Mouse (Mus musculus) adrenal gland, postnatal 14 days (tissue): ENCODE data around the gene Scpep1. TPM values are rescaled to one million over a fixed set of nuclear protein-coding genes. Genes with fewer than 3 reads are reported as not detected.

Source experiments
- total RNA-seq: library from RNA; stranded (reverse); gene quantifications from 2 replicates; pipeline ENCODE4 v1.2.3, GENCODE M21; 2021

The Scpep1 gene
- total RNA-seq, 1 experiment from 2014 or later: 141 TPM

Other genes with a start within 250 kb of the Scpep1 start
- 181 and 193 TPM in 2 replicates for gene Msi2, start 237.0 kb downstream of the Scpep1 start, total RNA-seq
- 128 and 149 TPM in 2 replicates for gene Akap1, start 90.9 kb downstream of the Scpep1 start, total RNA-seq
- gene Elobl, start 11.5 kb upstream of the Scpep1 start, total RNA-seq: not detected in 2 replicates
- 8.6 and 11.2 TPM in 2 replicates for gene Coil, start 14.8 kb upstream of the Scpep1 start, total RNA-seq
- 102 and 115 TPM in 2 replicates for gene Trim25, start 43.9 kb upstream of the Scpep1 start, total RNA-seq
- 12.8 and 15.0 TPM in 2 replicates for gene Dgke, start 111.4 kb upstream of the Scpep1 start, total RNA-seq
- not detected in 2 replicates for gene Gm525, start 118.4 kb upstream of the Scpep1 start, total RNA-seq